Mouse (Mus musculus) kidney, adult 2 months (tissue): ENCODE data around the gene Uhrf2.

ENCODE experiments used
- CTCF ChIP-seq: fragments of 200-500 bp; conservative IDR thresholded peaks from 2 replicates; pipeline ENCODE4 v1.5.1; 2011; ENCODE audit warnings: low read depth, mild to moderate bottlenecking, control low read depth, low read length, moderate library complexity, mixed read lengths; ENCODE audit not compliant: insufficient read depth, insufficient read length
- POLR2A ChIP-seq: fragments of 200-500 bp; IDR thresholded peaks from one replicate; pipeline ENCODE4 v1.6.1; 2011; ENCODE audit warnings: low read depth, low read length, control low read depth

GRCm38 (mm10) chr19:30128177-30128576 lies 97.9 kb downstream of the Uhrf2 start:
- TF ChIP-seq POLR2A (no peak), CTCF (0 out of 2 replicates have a peak, but pooled peaks have one; percentile 8)
